Comparison of ENCODE assay signal across 8 mouse cellular contexts in genomic region chr3:96237904-96238511, GRCm38 (mm10). TPM values are rescaled to one million over a fixed set of nuclear protein-coding genes. Genes with fewer than 3 reads are reported as not detected.
DNase-seq lines count a peak whose midpoint lies in the region; ATAC-seq lines count a peak whose summit lies in the region.

No protein-coding gene starts in this region.

- no peaks in the 10 kb centered on the region for H3K4me1 ChIP-seq in embryonic facial prominence, embryonic 11.5 days (ENCODE audit: control insufficient read depth, insufficient read depth, low read length)
- peaks cover 28% of the 10 kb centered on the region for H3K4me1 ChIP-seq in limb, embryonic 10.5 days

- H3K27me3 ChIP-seq in embryonic facial prominence, embryonic 11.5 days (ENCODE audit: control insufficient read depth, insufficient read depth, low read length): no peaks in the 10 kb centered on the region
- H3K27me3 ChIP-seq in limb, embryonic 10.5 days (ENCODE audit: low read depth, poor library complexity, severe bottlenecking): no peaks in the 10 kb centered on the region

- no peaks in the 10 kb centered on the region for H3K36me3 ChIP-seq in embryonic facial prominence, embryonic 11.5 days (replicated peaks; ENCODE audit: control insufficient read depth, insufficient read depth, low read depth, low read length)
- H3K36me3 ChIP-seq in limb, embryonic 10.5 days: no peaks in the 10 kb centered on the region

- WGBS in embryonic facial prominence, embryonic 11.5 days: 1% methylated on average over 12 of the region's 12 CpGs
- under 1% methylated on average over 12 of the region's 12 CpGs for WGBS in limb, embryonic 10.5 days

- no peaks in the 10 kb centered on the region for H3K9me3 ChIP-seq in embryonic facial prominence, embryonic 11.5 days (replicated peaks; ENCODE audit: control insufficient read depth, low read length)
- no peaks in the 10 kb centered on the region for H3K9me3 ChIP-seq in limb, embryonic 10.5 days (replicated peaks)

- peak overlapping the region; percentile 81 for H3K9ac ChIP-seq in embryonic facial prominence, embryonic 11.5 days (replicated peaks; ENCODE audit: low read length)

- no peak for ATAC-seq in embryonic facial prominence, embryonic 11.5 days (replicated peaks; ENCODE audit: insufficient number of reproducible peaks, low FRiP score, low TSS enrichment, low read depth)

- peak overlapping the region; percentile 56 for H3K4me2 ChIP-seq in embryonic facial prominence, embryonic 11.5 days (ENCODE audit: low read depth, low read length)

- H3K27ac ChIP-seq in embryonic facial prominence, embryonic 11.5 days (replicated peaks; ENCODE audit: low read depth, low read length): peak overlapping the region; percentile 88
- H3K27ac ChIP-seq in limb, embryonic 10.5 days: peak overlapping the region; percentile 90

- DNase-seq in spleen, postnatal 4 days (ENCODE audit: low spot score in 2 of 2): peak; percentile 51 to 74
- DNase-seq in spleen, postnatal 36 days (ENCODE audit: low spot score in 2 of 2): no peak
- DNase-seq in embryonic facial prominence, embryonic 11.5 days (ENCODE audit: low spot score): peak; percentile 70
- peak; percentile 43 for DNase-seq in limb, embryonic 10.5 days (ENCODE audit: low spot score)
- peak; percentile 60 for DNase-seq in retina, embryonic 14.5 days (ENCODE audit: low spot score)
- no peak for DNase-seq in cerebellum, postnatal 14 days
- no peak for DNase-seq in natural killer cell, adult 2 months (ENCODE audit: low spot score in 2 of 2)
- DNase-seq in thymus, postnatal 25 days: no peak

- H3K4me3 ChIP-seq in embryonic facial prominence, embryonic 11.5 days (ENCODE audit: low read depth, low read length): peak overlapping the region; percentile 49
- H3K4me3 ChIP-seq in limb, embryonic 10.5 days: peak overlapping the region; percentile 57

RNA-seq across cellular contexts. Expression of gene Hist2h3c2, which starts 0.9 kb away (rescaled TPM):
- polyA plus RNA-seq in embryonic facial prominence, embryonic 11.5 days (2014; fragmentation: Nextera tagmentation; extraction: Ambion mirVana): 9.8 and 11.8 TPM in 2 replicates
- 6.5 and 7.3 TPM in 2 replicates for polyA plus RNA-seq in limb, embryonic 10.5 days (2016; fragmentation: Nextera tagmentation; extraction: Ambion mirVana)

RNA-seq across cellular contexts. Expression of gene Hist2h2aa2, which starts 2.1 kb away (rescaled TPM):
- 45.8 and 51.6 TPM in 2 replicates for polyA plus RNA-seq in embryonic facial prominence, embryonic 11.5 days (2014; fragmentation: Nextera tagmentation; extraction: Ambion mirVana)
- polyA plus RNA-seq in limb, embryonic 10.5 days (2016; fragmentation: Nextera tagmentation; extraction: Ambion mirVana): 18.9 and 27.3 TPM in 2 replicates

RNA-seq across cellular contexts. Expression of gene Hist2h2aa1, which starts 7.3 kb away (rescaled TPM):
- polyA plus RNA-seq in embryonic facial prominence, embryonic 11.5 days (2014; fragmentation: Nextera tagmentation; extraction: Ambion mirVana): 7.0 and 15.3 TPM in 2 replicates
- polyA plus RNA-seq in limb, embryonic 10.5 days (2016; fragmentation: Nextera tagmentation; extraction: Ambion mirVana): 12.7 and 15.9 TPM in 2 replicates

RNA-seq across cellular contexts. Expression of gene Hist2h3c1, which starts 8.5 kb away (rescaled TPM):
- polyA plus RNA-seq in embryonic facial prominence, embryonic 11.5 days (2014; fragmentation: Nextera tagmentation; extraction: Ambion mirVana): 0.50 and 1.8 TPM in 2 replicates
- 0.41 TPM in 1 of 2 replicates, not detected in the other for polyA plus RNA-seq in limb, embryonic 10.5 days (2016; fragmentation: Nextera tagmentation; extraction: Ambion mirVana)

RNA-seq across cellular contexts. Expression of gene Hist2h2be, which starts 17.1 kb away (rescaled TPM):
- polyA plus RNA-seq in embryonic facial prominence, embryonic 11.5 days (2014; fragmentation: Nextera tagmentation; extraction: Ambion mirVana): 11.5 and 12.4 TPM in 2 replicates
- 3.4 and 5.8 TPM in 2 replicates for polyA plus RNA-seq in limb, embryonic 10.5 days (2016; fragmentation: Nextera tagmentation; extraction: Ambion mirVana)

Comparison
In these comparisons a context has a peak if more than half of its experiments do, and no peak if none do; other contexts are left out.
1. DNase-seq: peak in spleen, postnatal 4 days (2 of 2), embryonic facial prominence, embryonic 11.5 days (single experiment), limb, embryonic 10.5 days (single experiment) and retina, embryonic 14.5 days (single experiment); none in spleen, postnatal 36 days (0 of 2), cerebellum, postnatal 14 days (0 of 2), natural killer cell, adult 2 months (0 of 2) and thymus, postnatal 25 days (single experiment).